Mouse (Mus musculus): ENCODE measurements at regions not wholly inside any gene's neighbourhood (a gene's known extent, or its start where the extent isn't known, plus 50 kb on each side); places are given as distances from the start of the nearest gene placed in this dataset.

DNA sequence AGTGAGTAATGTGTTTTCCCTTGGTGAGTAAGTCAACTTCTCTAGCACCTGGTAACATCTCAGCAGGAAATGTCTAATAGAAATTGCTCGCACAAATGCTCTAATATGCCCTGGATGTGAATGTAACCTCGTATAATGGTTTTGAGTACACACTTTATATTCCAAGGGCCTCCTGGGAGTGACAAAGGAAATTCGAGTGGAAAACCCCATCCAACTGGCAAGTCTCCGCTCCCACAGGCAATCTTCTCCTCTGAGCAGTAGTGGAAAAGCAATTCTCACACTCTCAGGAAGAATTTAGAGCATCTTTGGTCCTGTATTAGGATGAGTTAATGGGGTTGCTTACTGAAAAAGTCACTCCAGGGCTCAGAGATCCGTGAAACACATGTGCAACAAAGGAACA lies 183.4 kb upstream of the Tll1 start:
- TF ChIP-seq POLR2A (IDR thresholded peaks at IDR 0.05; ENCODE audit: low read depth, low read length): no peak
- no peak for TF ChIP-seq CTCF (IDR thresholded peaks at IDR 0.05; ENCODE audit: borderline replicate concordance, insufficient read depth, low read length)
